Mouse (Mus musculus): ENCODE measurements around the gene Tbc1d4.
"Not testable (repeated sequence)": the region's sequence is repeated elsewhere in the genome, so short reads cannot be mapped to it uniquely, and the experiment has no call there.

GRCm38 (mm10) chr14:101588209-101588991 is 20.6 kb downstream of the Tbc1d4 start:
- TF ChIP-seq POLR2A, POLR2AphosphoS2 (IDR thresholded peaks at IDR 0.05; ENCODE audit: insufficient read length, low read depth): not testable (repeated sequence)

Measured in myocyte (in vitro differentiated cells).